Mouse (Mus musculus): Measurements from ENCODE around the gene Ndufv1.

DNA sequence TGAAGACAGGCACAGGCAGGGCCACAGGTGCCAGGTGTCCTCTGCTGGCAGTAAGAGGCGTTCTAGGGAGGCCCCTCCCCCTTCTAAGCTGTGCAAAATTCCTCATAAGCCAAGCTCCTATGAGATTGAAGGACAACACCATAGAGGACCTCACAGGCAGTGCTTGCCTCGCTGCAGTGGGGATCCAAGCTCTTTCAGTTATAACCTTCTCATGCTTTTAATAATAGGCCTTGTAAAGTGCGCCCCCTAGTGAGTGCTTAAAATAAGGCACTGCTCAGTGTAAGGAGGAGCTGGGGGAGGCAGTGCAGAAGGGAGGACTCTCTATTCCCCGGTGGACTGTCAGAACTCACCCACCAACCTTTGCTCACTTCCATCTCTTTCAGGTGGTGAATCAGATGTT lies 32.3 kb downstream of the Ndufv1 start:
- no peak for TF ChIP-seq EP300 (optimal IDR thresholded peaks at IDR 0.05)
- TF ChIP-seq CTCF (IDR thresholded peaks at IDR 0.05; ENCODE audit: low read depth): peak; percentile 95
